Mouse (Mus musculus): ENCODE measurements at regions not wholly inside any gene's neighbourhood (a gene's known extent, or its start where the extent isn't known, plus 50 kb on each side); places are given as distances from the start of the nearest gene placed in this dataset.

- Histone ChIP-seq H3K9me3 (replicated peaks; ENCODE audit: low read length) (no peaks in the 10 kb centered on the region), H3K79me2 (replicated peaks; ENCODE audit: control insufficient read depth, extremely low read depth, insufficient read depth, poor library complexity, severe bottlenecking) (no peaks in the 10 kb centered on the region), H3K9ac (ENCODE audit: insufficient read depth, low read depth) (no peak overlapping the region), H3K27me3 (replicated peaks) (no peaks in the 10 kb centered on the region), H3K4me1 (ENCODE audit: control insufficient read depth in 1 of 2, insufficient read depth in 2 of 2) (peaks cover 12 to 15% of the 10 kb centered on the region in 2 experiments), H3K27ac (ENCODE audit: insufficient read depth, low read depth) (no peak overlapping the region), H3K4me3 (replicated peaks in 1 of 3; ENCODE audit: low read depth in 2 of 3, low read length in 2 of 3, poor library complexity in 1 of 3) (no peak overlapping the region), H3K4me2 (ENCODE audit: insufficient read depth, low read depth, poor library complexity, severe bottlenecking) (no peak overlapping the region), H3K36me3 (replicated peaks in 1 of 2; ENCODE audit: control insufficient read depth in 1 of 2, insufficient read depth in 1 of 2, low read length in 1 of 2) (no peaks in the 10 kb centered on the region)
- DNase-seq (ENCODE audit: extremely low read depth) = no peak
- TF ChIP-seq ZC3H11A (IDR thresholded peaks at IDR 0.05; ENCODE audit: low read depth, low read length) = no peak
- TF ChIP-seq TBP (conservative IDR thresholded peaks at IDR 0.05; ENCODE audit: low read depth, low read length) = no peak
- TF ChIP-seq KAT2A (IDR thresholded peaks at IDR 0.05; ENCODE audit: insufficient replicate concordance, low read length) = no peak
- TF ChIP-seq JUND (conservative IDR thresholded peaks at IDR 0.05; ENCODE audit: low read depth, low read length) = no peak
- no peak for TF ChIP-seq POLR2A (IDR thresholded peaks at IDR 0.05; ENCODE audit: low read depth, low read length)
- no peak for TF ChIP-seq SMC3 (IDR thresholded peaks at IDR 0.05; ENCODE audit: low read depth, low read length)
- no peak for TF ChIP-seq CHD1 (IDR thresholded peaks at IDR 0.05; ENCODE audit: low read depth, low read length)
- dilution Hi-C loops (cut with MboI; ENCODE audit: extremely low pct_ligation_motif_present, extremely low pct_unique_long_range_greater_than_20kb, low sequenced_read_pairs) = no loop called here
- in situ Hi-C loops (cut with MboI; ENCODE audit: low pct_ligation_motif_present, low pct_unique_long_range_greater_than_20kb, low sequenced_read_pairs) = no loop called here
Observed at GRCm38 (mm10) chr17:10110375-10110675, 209.3 kb downstream of the Qk start.

- dilution Hi-C loops (cut with MboI; ENCODE audit: extremely low pct_ligation_motif_present, extremely low pct_unique_long_range_greater_than_20kb, low sequenced_read_pairs) = no loop called here
Observed at GRCm38 (mm10) chr17:10109511-10110374, 209.9 kb downstream of the Qk start.

DNA sequence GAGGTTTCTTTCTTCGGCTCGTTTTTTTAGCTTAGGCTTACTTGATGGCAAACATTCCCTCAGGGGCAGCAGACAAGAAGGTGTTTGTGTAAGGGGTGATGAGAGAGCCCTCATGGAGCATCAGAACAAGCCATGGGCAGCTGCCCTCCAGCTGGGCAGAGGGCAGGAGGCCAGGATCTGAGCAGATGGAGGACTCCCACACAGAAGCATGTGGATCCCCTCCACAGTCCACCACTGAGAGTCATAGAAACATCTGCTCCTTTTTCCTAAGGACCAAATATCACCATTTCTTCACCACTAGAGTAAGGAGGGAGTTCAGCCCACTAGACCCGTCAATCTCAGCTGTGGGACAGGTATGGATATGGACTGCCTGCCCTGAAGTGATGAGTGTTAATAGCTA lies 214.4 kb downstream of the Qk start:
- Histone ChIP-seq H3K4me1 (ENCODE audit: control insufficient read depth in 1 of 2, insufficient read depth in 2 of 2) (peaks cover 12 to 14% of the 10 kb centered on the region in 2 experiments), H3K9me3 (replicated peaks; ENCODE audit: low read length) (no peaks in the 10 kb centered on the region), H3K36me3 (replicated peaks in 1 of 2; ENCODE audit: control insufficient read depth in 1 of 2, insufficient read depth in 1 of 2, low read length in 1 of 2) (no peaks in the 10 kb centered on the region), H3K4me2 (ENCODE audit: insufficient read depth, low read depth, poor library complexity, severe bottlenecking) (no peak overlapping the region), H3K27ac (ENCODE audit: insufficient read depth, low read depth) (no peak overlapping the region), H3K79me2 (replicated peaks; ENCODE audit: control insufficient read depth, extremely low read depth, insufficient read depth, poor library complexity, severe bottlenecking) (no peaks in the 10 kb centered on the region), H3K9ac (ENCODE audit: insufficient read depth, low read depth) (no peak overlapping the region), H3K4me3 (replicated peaks in 1 of 3; ENCODE audit: low read depth in 2 of 3, low read length in 2 of 3, poor library complexity in 1 of 3) (no peak overlapping the region), H3K27me3 (replicated peaks) (no peaks in the 10 kb centered on the region)
- in situ Hi-C loops (cut with MboI; ENCODE audit: low pct_ligation_motif_present, low pct_unique_long_range_greater_than_20kb, low sequenced_read_pairs) = no loop called here
- DNase-seq (ENCODE audit: extremely low read depth) = no peak
- dilution Hi-C loops (cut with MboI; ENCODE audit: extremely low pct_ligation_motif_present, extremely low pct_unique_long_range_greater_than_20kb, low sequenced_read_pairs) = no loop called here
- no peak for TF ChIP-seq ETS1 (conservative IDR thresholded peaks at IDR 0.05; ENCODE audit: low read depth, low read length)
- no peak for TF ChIP-seq ZC3H11A (IDR thresholded peaks at IDR 0.05; ENCODE audit: low read depth, low read length)
- no peak for TF ChIP-seq RCOR1 (conservative IDR thresholded peaks at IDR 0.05; ENCODE audit: low read depth, low read length)
- no peak for TF ChIP-seq ZNF384 (IDR thresholded peaks at IDR 0.05; ENCODE audit: low read depth, low read length)
- no peak for TF ChIP-seq TCF12 (IDR thresholded peaks at IDR 0.05; ENCODE audit: low read depth, low read length)
- TF ChIP-seq POLR2A (IDR thresholded peaks at IDR 0.05; ENCODE audit: low read depth, low read length) = no peak
- no peak for TF ChIP-seq POLR2AphosphoS2 (IDR thresholded peaks at IDR 0.05; ENCODE audit: low read depth, low read length)
- TF ChIP-seq JUN (IDR thresholded peaks at IDR 0.05; ENCODE audit: insufficient read depth, low read depth, low read length) = no peak

More at GRCm38 (mm10) chr17:10109511-10110374, 209.9 kb downstream of the Qk start:
- no peak overlapping the region for H3K4me2 ChIP-seq (ENCODE audit: insufficient read depth, low read depth, poor library complexity, severe bottlenecking)
- in situ Hi-C loops (cut with MboI; ENCODE audit: low pct_ligation_motif_present, low pct_unique_long_range_greater_than_20kb, low sequenced_read_pairs) = no loop called here
- DNase-seq (ENCODE audit: extremely low read depth) = no peak
- peaks cover 12 to 15% of the 10 kb centered on the region in 2 experiments for H3K4me1 ChIP-seq (ENCODE audit: control insufficient read depth in 1 of 2, insufficient read depth in 2 of 2)
- H3K36me3 ChIP-seq (replicated peaks in 1 of 2; ENCODE audit: control insufficient read depth in 1 of 2, insufficient read depth in 1 of 2, low read length in 1 of 2) = no peaks in the 10 kb centered on the region
- H3K9me3 ChIP-seq (replicated peaks; ENCODE audit: low read length) = no peaks in the 10 kb centered on the region
- TF ChIP-seq IRF4 (IDR thresholded peaks at IDR 0.05; ENCODE audit: low read depth, low read length) (no peak), CHD2 (IDR thresholded peaks at IDR 0.05; ENCODE audit: low read length) (no peak), RAD21 (IDR thresholded peaks at IDR 0.05; ENCODE audit: low read depth, low read length) (no peak), MAFK (IDR thresholded peaks at IDR 0.05; ENCODE audit: insufficient replicate concordance, low read length) (no peak), JUND (conservative IDR thresholded peaks at IDR 0.05; ENCODE audit: low read depth, low read length) (no peak)
- no peak overlapping the region for H3K9ac ChIP-seq (ENCODE audit: insufficient read depth, low read depth)
- H3K79me2 ChIP-seq (replicated peaks; ENCODE audit: control insufficient read depth, extremely low read depth, insufficient read depth, poor library complexity, severe bottlenecking) = no peaks in the 10 kb centered on the region
- H3K27me3 ChIP-seq (replicated peaks) = no peaks in the 10 kb centered on the region
- no peak overlapping the region for H3K4me3 ChIP-seq (replicated peaks in 1 of 3; ENCODE audit: low read depth in 2 of 3, low read length in 2 of 3, poor library complexity in 1 of 3)
- no peak overlapping the region for H3K27ac ChIP-seq (ENCODE audit: insufficient read depth, low read depth)
